Mouse (Mus musculus): ENCODE measurements around the gene Ndrg4. TPM values are rescaled to one million over a fixed set of nuclear protein-coding genes. Genes with fewer than 3 reads are reported as not detected.

Gene Ndrg4
- total RNA-seq, 2 experiments from 2014 or later, result 4.0 to 4.8 TPM

- DNase-seq, result no peak
- intact Hi-C loops (cut with DNase I), result no loop called here
Observed at GRCm38 (mm10) chr8:95677591-95678023, 827 bp downstream of the Ndrg4 start.

- DNase-seq, result no peak
- intact Hi-C loops (cut with DNase I), result no loop called here
Observed at GRCm38 (mm10) chr8:95678024-95678611, 1.3 kb downstream of the Ndrg4 start.

- no peak for DNase-seq
- intact Hi-C loops (cut with DNase I), result no loop called here
Observed at GRCm38 (mm10) chr8:95688073-95688672, 11.4 kb downstream of the Ndrg4 start.

- intact Hi-C loops (cut with DNase I), result no loop called here
- no peak for DNase-seq
Observed at GRCm38 (mm10) chr8:95690929-95691541, 14.3 kb downstream of the Ndrg4 start.

GRCm38 (mm10) chr8:95694631-95695030 lies 17.9 kb downstream of the Ndrg4 start:
- intact Hi-C loops (cut with DNase I), result loop anchor here (5.0 kb wide), 1 partner anchor 347 kb away; no protein-coding TSS in a partner anchor
- no peak for DNase-seq

GRCm38 (mm10) chr8:95696661-95697060 lies 19.9 kb downstream of the Ndrg4 start:
- DNase-seq, result no peak
- intact Hi-C loops (cut with DNase I), result loop anchor here (2.0 to 5.0 kb wide), 2 partner anchors 92 to 349 kb away; no protein-coding TSS in a partner anchor

- intact Hi-C loops (cut with DNase I), result loop anchor here (2.0 to 5.0 kb wide), 2 partner anchors 92 to 350 kb away; no protein-coding TSS in a partner anchor
- peak; percentile 63 to 69 for DNase-seq
Observed at GRCm38 (mm10) chr8:95697128-95697527, 20.3 kb downstream of the Ndrg4 start.

- intact Hi-C loops (cut with DNase I), result loop anchor here (5.0 kb wide), 1 partner anchor 351 kb away; no protein-coding TSS in a partner anchor
- no peak for DNase-seq
Observed at GRCm38 (mm10) chr8:95698179-95698578, 21.4 kb downstream of the Ndrg4 start.

GRCm38 (mm10) chr8:95700282-95700681 lies 23.5 kb downstream of the Ndrg4 start:
- DNase-seq, result peak in 1 of 2 experiments; percentile 3
- intact Hi-C loops (cut with DNase I), result no loop called here

GRCm38 (mm10) chr8:95701809-95702208 lies 25.0 kb downstream of the Ndrg4 start:
- intact Hi-C loops (cut with DNase I), result no loop called here
- DNase-seq, result peak in 1 of 2 experiments; percentile 3

- intact Hi-C loops (cut with DNase I), result no loop called here
Observed at GRCm38 (mm10) chr8:95702480-95703446, 26.0 kb downstream of the Ndrg4 start.

GRCm38 (mm10) chr8:95703461-95704260 lies 26.9 kb downstream of the Ndrg4 start:
- intact Hi-C loops (cut with DNase I), result no loop called here
- peak in 1 of 2 experiments; percentile 25 for DNase-seq

More at GRCm38 (mm10) chr8:95702480-95703446, 26.0 kb downstream of the Ndrg4 start:
- peak; percentile 63 to 75 for DNase-seq

- intact Hi-C loops (cut with DNase I), result no loop called here
Observed at GRCm38 (mm10) chr8:95704538-95704937, 27.8 kb downstream of the Ndrg4 start.

GRCm38 (mm10) chr8:95709579-95709978 lies 32.8 kb downstream of the Ndrg4 start:
- DNase-seq, result no peak
- intact Hi-C loops (cut with DNase I), result no loop called here

More at GRCm38 (mm10) chr8:95704538-95704937, 27.8 kb downstream of the Ndrg4 start:
- no peak for DNase-seq

GRCm38 (mm10) chr8:95711029-95711428 lies 34.2 kb downstream of the Ndrg4 start:
- intact Hi-C loops (cut with DNase I), result loop anchor here (5.0 kb wide), 2 partner anchors 121 to 206 kb away; no protein-coding TSS in a partner anchor
- DNase-seq, result no peak

- intact Hi-C loops (cut with DNase I), result loop anchor here (5.0 kb wide), 2 partner anchors 120 to 205 kb away; no protein-coding TSS in a partner anchor
- DNase-seq, result no peak
Observed at GRCm38 (mm10) chr8:95712395-95712794, 35.6 kb downstream of the Ndrg4 start.

- intact Hi-C loops (cut with DNase I), result loop anchor here (5.0 kb wide), 2 partner anchors 119 to 204 kb away; no protein-coding TSS in a partner anchor
- peak in 1 of 2 experiments; percentile 47 for DNase-seq
Observed at GRCm38 (mm10) chr8:95713100-95714010, 36.6 kb downstream of the Ndrg4 start.

- intact Hi-C loops (cut with DNase I), result loop anchor here (5.0 kb wide), 2 partner anchors 118 to 203 kb away; no protein-coding TSS in a partner anchor
- DNase-seq, result no peak
Observed at GRCm38 (mm10) chr8:95714367-95714766, 37.6 kb downstream of the Ndrg4 start.
